Mouse (Mus musculus) spleen, adult 12 weeks (tissue): Measurements from ENCODE around the gene Hoxc5.

Source experiments
- DNase-seq: peaks from one replicate; pipeline ENCODE4 v3.0.0; 2022; ENCODE audit warnings: low spot score

Gene Hoxc5

GRCm38 (mm10) chr15:102945185-102946077, 21.8 kb upstream of the Hoxc5 start:
- DNase-seq: no peak

DNA sequence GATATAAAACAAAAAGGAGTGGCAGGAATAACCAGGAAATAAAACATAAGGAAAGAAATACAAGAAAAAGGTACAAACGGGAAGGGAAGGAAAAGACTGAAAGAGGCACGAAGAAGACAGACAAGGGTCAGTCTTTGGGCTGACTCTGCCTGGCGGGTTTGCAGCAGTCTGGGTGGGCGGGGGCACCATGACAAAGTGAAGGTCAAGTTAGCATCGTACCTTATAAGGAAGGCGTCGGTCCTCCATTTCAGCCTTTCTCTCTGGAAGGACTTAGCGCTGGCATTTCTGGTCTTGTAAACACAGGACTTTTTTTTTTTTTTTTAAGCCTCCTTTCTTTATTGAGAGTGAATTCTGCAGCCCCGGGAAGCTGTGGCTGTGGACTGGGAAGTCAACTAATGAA, 20.0 kb upstream of the Hoxc5 start:
- no peak for DNase-seq

GRCm38 (mm10) chr15:102948842-102949241, 18.4 kb upstream of the Hoxc5 start:
- DNase-seq: no peak

GRCm38 (mm10) chr15:102949696-102950095, 17.5 kb upstream of the Hoxc5 start:
- no peak for DNase-seq

GRCm38 (mm10) chr15:102950877-102951276, 16.4 kb upstream of the Hoxc5 start:
- no peak for DNase-seq

DNA sequence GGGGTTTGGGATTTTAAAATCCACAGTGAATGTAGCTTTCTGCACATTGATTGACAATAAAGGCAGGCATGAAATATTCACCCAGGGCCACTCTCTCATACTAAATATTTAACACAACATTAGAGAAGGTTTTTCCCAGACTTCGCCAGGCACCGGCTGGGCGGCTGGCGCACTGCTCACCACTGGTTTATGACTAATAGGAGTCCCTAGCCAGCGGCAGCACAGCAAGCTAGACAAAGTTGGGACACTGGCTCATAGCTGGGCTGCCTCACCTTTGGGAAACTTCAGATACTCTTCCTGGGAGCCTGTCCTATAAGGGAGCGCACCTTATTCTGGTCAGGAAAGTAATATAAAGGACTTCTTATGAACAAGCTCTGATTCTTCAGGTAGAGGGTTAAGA, 13.7 kb upstream of the Hoxc5 start:
- no peak for DNase-seq

- no peak for DNase-seq
Observed at GRCm38 (mm10) chr15:102954192-102955006, 12.8 kb upstream of the Hoxc5 start, which contains the start of gene Hoxc11. Hoxc11 (plus strand) TSS chr15:102954427.

- no peak for DNase-seq
Observed at GRCm38 (mm10) chr15:102955007-102955382, 12.2 kb upstream of the Hoxc5 start.

DNA sequence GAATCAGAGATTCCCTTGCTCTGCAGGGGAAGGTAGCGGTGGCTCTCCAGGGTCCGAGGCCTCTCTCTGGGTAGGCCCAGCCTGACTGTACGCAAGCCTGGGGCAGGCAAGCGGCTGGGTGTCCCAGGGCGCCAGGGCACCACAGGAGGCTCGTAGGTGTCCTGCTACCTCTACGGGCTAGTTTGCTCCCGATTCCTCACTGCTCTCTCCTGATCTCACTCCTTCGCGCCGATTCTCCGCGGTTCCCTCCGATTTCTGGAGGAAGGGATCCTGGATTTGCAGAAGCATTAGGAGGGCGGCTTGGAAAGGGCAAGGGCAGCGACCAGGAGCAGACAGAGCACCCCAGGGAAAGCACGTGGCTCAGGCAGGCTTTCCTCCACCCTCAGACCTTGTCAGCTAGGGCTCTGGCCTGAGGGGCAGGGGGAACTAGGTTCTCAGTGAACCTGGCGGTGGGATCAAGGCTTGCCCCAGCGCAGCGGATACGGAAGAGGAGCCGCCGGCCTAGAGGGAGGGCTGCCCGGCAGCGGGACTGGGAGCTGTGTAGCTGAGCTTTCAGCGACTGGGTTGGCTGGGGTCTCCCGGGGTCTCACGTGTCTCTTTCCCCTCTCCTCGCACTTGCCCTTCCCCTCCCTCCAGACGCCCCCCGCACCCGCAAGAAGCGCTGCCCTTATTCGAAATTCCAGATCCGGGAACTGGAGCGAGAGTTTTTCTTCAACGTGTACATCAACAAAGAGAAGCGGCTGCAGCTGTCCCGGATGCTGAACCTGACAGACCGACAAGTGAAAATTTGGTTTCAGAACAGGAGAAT, 11.2 kb upstream of the Hoxc5 start:
- DNase-seq: no peak

- no peak for DNase-seq
Observed at GRCm38 (mm10) chr15:102956906-102957305, 10.3 kb upstream of the Hoxc5 start.

DNA sequence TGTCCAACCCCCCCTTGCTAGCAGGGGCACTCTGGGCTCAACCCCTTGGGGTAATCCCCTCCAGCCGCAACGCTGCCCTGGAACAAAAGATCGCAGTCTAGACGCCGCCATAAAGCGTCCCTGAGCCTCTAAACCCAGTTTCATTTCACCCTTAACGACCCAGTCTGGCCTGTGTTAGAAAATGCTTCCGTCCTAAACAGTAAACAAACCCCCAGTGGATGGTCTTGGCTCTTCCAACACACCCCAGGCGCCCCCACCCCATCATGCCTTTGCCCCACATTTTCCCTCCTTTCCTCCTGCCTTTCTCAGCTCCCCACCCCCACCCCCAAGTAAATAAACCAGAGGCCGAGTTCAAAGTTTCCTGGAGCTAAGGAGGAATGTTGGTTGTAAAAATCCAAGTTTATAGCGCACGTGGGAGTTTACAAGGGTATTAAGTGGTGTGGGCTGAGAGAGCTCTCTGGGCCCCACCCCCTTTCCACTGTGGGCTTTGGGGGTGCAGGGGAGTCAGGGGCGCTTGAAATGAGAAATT, 7.5 kb upstream of the Hoxc5 start:
- no peak for DNase-seq

DNA sequence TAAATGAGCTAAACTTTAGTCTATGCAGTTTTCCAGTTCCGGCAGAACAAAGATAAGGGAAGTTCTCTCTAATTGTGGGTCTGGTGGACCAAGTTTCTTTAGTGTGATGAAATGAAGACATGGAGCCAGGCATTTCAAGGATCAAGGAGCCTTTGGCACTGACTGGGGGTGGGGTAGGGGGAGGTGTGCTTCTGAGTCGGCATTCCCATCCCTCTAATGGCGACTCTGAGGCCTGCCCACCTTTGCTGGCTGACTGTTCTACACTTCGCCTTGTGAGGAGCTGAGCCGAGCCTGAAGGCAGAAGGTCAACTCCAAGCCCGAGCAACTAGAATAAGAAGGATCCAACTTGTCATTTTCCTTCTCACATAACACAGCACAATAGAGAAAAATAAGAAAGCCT, 5.5 kb upstream of the Hoxc5 start:
- DNase-seq: no peak

DNA sequence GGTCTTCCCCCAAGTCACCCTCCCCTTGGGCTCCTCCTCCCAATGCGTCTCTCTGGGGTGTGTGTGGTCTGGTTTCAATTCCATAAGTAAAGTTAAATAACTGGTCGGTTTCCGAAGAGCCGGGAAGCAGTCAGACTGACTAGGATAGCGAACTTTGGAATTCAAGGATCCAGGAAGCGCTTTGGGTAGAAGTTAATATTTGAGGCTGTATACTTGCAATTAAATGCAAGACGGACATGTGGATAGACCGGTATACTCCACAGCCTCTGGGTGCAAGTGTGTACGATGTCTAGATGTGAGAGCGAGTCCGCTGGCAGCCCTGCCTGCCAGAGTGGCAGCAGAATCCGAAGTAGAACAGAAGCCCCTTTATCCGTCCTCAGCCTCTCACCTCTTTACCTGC, 4.8 kb upstream of the Hoxc5 start:
- DNase-seq: no peak

- DNase-seq: no peak
Observed at GRCm38 (mm10) chr15:102963259-102963658, 4.0 kb upstream of the Hoxc5 start.

DNA sequence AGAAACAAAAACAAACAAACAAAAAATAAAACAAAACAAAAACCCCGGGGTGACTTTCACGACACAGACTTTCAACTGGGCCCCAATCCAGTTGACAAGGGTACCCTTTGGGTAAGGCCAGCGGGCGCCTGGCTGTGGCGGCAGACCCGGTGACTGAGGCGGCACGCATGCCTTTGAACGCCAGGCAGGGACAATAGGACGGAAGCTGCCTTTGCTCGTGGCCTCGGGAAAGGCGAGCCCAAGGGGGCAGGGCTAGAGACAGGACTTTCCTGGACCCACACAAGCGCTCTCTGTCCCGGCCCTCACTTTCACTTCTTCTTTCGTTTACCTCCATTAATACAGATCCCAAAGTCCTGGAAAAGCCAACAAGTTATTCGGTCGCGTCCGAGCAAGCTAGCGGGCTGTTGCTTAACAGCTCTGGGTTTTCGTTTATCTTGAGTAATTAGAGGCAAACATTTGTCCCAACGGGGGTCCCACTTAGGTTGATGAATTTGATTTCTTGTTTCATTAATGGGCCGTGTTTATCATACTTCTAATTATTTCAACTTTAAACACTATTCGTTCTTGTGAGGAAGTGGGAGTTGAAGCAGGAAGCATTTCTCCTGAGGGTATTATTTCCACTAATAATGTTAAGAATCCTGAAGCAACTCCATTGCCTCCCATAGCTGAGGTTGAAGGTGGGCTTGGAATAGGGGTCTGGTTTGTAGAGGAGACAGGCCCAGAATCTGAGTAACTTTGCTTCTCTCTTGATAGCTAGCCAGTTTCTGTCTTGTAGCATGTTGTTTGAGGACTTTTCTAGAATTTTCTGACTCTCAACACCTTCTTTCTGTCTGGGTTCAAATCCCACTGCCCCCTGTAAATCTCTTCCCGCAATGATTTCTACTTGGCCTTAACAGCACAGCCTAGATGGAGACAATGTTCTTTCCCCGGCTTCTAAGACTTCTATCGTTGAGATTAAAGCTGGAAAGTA, 3.3 kb upstream of the Hoxc5 start:
- no peak for DNase-seq

DNA sequence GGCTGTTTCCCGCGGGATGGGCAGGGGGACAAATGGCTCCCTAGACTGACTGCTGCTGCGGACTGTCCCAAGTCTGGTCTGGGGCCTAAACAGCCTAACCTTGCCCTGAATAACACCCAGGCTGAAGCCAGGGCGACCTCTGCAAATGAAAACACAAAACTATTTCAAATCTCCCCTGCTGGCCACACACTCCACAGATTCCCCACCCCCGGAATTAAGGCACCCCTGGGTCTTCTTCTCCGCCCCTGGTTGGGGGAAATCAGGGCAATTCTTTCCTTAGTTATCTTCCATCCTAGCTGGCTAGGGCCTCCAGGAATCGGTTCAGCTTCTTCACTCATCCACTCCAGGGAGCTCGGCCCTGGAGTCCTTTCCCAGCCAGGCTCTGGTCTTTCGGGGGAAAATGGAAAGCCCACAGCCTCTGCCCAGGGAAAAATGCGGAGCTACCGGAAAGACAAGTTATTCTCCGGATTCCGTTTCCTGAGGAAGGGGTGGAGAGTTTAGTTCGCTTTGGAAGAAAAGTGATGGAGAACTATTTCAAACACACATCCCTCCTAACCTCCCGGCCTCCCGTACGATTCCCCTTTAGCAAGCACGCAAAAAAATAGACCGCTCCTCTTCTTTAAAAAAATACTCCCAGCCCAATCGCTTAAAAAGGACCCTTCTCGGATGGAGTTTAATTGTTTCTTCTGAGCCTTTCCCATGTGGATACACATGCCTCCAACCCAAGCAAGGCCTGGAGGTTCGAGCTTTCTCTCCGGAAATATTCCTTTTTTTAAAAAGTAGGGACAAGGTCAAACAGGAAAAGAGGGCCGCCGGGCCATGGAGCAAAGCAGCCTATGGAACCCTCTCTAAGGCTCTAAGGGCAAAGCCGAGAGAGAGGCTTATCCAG, 2.0 kb upstream of the Hoxc5 start:
- DNase-seq: no peak

GRCm38 (mm10) chr15:102965892-102966775, 1.1 kb upstream of the Hoxc5 start:
- peak; percentile 18 for DNase-seq

DNA sequence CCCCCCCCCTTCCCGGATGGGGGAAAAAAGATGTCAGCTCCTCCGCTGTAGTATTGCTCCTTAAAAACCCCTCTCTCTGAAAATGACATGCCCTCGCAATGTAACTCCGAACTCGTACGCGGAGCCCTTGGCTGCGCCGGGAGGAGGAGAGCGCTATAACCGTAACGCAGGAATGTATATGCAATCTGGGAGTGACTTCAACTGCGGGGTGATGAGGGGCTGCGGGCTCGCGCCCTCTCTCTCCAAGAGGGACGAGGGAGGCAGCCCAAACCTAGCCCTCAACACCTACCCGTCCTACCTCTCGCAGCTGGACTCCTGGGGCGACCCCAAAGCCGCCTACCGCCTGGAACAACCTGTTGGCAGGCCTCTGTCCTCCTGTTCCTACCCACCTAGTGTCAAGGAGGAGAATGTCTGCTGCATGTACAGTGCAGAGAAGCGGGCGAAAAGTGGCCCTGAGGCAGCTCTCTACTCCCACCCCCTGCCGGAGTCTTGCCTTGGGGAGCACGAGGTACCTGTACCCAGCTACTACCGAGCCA, 399 bp upstream of the Hoxc5 start, which contains the start of gene Hoxc10:
Gene Hoxc10, plus strand, starts transcription at position 21 of the 536 bp plus-strand sequence.
- no peak for DNase-seq
